Mouse (Mus musculus) intestine, embryonic 15.5 days (tissue): ENCODE results near the gene Frmd4b. TPM values are rescaled to one million over a fixed set of nuclear protein-coding genes. Genes with fewer than 3 reads are reported as not detected.

Experiments used
- ATAC-seq: fragments of 200-750 bp; cut with Nextera tagmentation; 2 replicates; pipeline ENCODE4 v1.8.0; 2017; ENCODE audit warnings: moderate TSS enrichment, moderate library complexity
- H3K27ac ChIP-seq: fragments of 300-500 bp; sonication (generic); 2 replicates; pipeline ENCODE4 v1.5.1; 2015; ENCODE audit warnings: mild to moderate bottlenecking, inconsistent platforms
- H3K27me3 ChIP-seq: fragments of 300-500 bp; sonication (generic); replicated peaks from 2 replicates; pipeline ENCODE4 v1.6.1; 2015; ENCODE audit warnings: inconsistent platforms
- H3K36me3 ChIP-seq: fragments of 300-500 bp; sonication (generic); 2 replicates; pipeline ENCODE4 v1.6.1; 2015; ENCODE audit warnings: inconsistent platforms
- H3K4me1 ChIP-seq: fragments of 300-500 bp; sonication (generic); replicated peaks from 2 replicates; pipeline ENCODE4 v1.6.1; 2015; ENCODE audit warnings: inconsistent platforms
- H3K4me2 ChIP-seq: fragments of 300-500 bp; sonication (generic); replicated peaks from 2 replicates; pipeline ENCODE4 v1.6.1; 2015; ENCODE audit warnings: mild to moderate bottlenecking, inconsistent platforms
- H3K4me3 ChIP-seq: fragments of 300-500 bp; sonication (generic); replicated peaks from 2 replicates; pipeline ENCODE4 v1.5.1; 2015; ENCODE audit warnings: inconsistent platforms
- H3K9ac ChIP-seq: fragments of 300-500 bp; sonication (generic); 2 replicates; pipeline ENCODE4 v1.6.1; 2015; ENCODE audit warnings: inconsistent platforms
- H3K9me3 ChIP-seq: fragments of 300-500 bp; sonication (generic); 2 replicates; pipeline ENCODE4 v1.6.1; 2016; ENCODE audit warnings: inconsistent platforms
- WGBS: fragments of 180-500 bp; shearing (Covaris S2); methylation state at CpG from one replicate; pipeline ENCODE4 v1.1.7; 2015; 5-methylcytosine and 5-hydroxymethylcytosine counted together
- polyA plus RNA-seq: library from polyadenylated mRNA; unstranded; fragments of >200 nt; fragmentation: Nextera tagmentation; extraction: Ambion mirVana; gene quantifications from 2 replicates; pipeline ENCODE4 v1.2.1, GENCODE M21; 2015

The Frmd4b gene
- polyA plus RNA-seq, 1 experiment from 2014 or later: 11.1 TPM

GRCm38 (mm10) chr6:97516941-97517340 lies 100.4 kb downstream of the Frmd4b start:
- Histone ChIP-seq H3K9me3 (no peaks in the 10 kb centered on the region), H3K9ac (no peak overlapping the region), H3K36me3 (no peaks in the 10 kb centered on the region), H3K27ac (no peak overlapping the region), H3K4me2 (no peak overlapping the region), H3K27me3 (no peaks in the 10 kb centered on the region), H3K4me3 (no peak overlapping the region), H3K4me1 (peaks cover 10% of the 10 kb centered on the region)
- no peak for ATAC-seq
- WGBS: 76% methylated on average over 5 of the region's 5 CpGs

GRCm38 (mm10) chr6:97510771-97511170 lies 106.6 kb downstream of the Frmd4b start:
- Histone ChIP-seq H3K27me3 (no peaks in the 10 kb centered on the region), H3K27ac (no peak overlapping the region), H3K4me3 (no peak overlapping the region), H3K36me3 (no peaks in the 10 kb centered on the region), H3K4me2 (no peak overlapping the region), H3K4me1 (0 out of 2 replicates have a peak, but pooled peaks cover 4% of the 10 kb centered on the region), H3K9ac (no peak overlapping the region), H3K9me3 (no peaks in the 10 kb centered on the region)
- ATAC-seq: no peak
- 51% methylated on average over 8 of the region's 8 CpGs for WGBS

DNA sequence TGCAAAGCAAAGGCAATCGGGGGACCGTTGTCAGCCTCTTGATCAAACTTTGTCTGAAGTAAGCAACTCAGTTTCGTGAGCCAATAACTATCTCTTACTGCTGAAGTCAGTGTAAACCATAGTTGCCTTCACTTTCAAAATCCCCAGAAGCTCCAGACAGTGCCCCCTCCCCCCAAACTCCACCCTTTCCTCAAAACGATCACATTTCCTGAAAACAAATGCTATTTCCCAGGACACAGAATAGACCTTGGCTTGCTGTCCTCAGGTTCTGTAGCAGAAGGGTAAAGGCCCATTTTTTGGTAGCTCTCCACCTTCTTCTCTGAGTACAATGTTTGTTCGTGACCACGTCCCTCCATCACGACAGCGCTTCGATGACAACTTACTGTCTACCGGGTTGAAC lies 107.9 kb downstream of the Frmd4b start:
- ATAC-seq: no peak
- Histone ChIP-seq H3K9me3 (no peaks in the 10 kb centered on the region), H3K36me3 (no peaks in the 10 kb centered on the region), H3K4me2 (no peak overlapping the region), H3K4me1 (0 out of 2 replicates have a peak, but pooled peaks cover 4% of the 10 kb centered on the region), H3K27me3 (no peaks in the 10 kb centered on the region), H3K27ac (no peak overlapping the region), H3K9ac (no peak overlapping the region), H3K4me3 (no peak overlapping the region)
- WGBS: 81% methylated on average over 10 of the region's 10 CpGs

GRCm38 (mm10) chr6:97508480-97508879 lies 108.9 kb downstream of the Frmd4b start:
- no peak overlapping the region for H3K4me3 ChIP-seq
- H3K27me3 ChIP-seq: no peaks in the 10 kb centered on the region
- no peak overlapping the region for H3K4me2 ChIP-seq
- H3K27ac ChIP-seq: no peak overlapping the region
- 77% methylated on average over 6 of the region's 6 CpGs for WGBS
- H3K4me1 ChIP-seq: 0 out of 2 replicates have a peak, but pooled peaks cover 4% of the 10 kb centered on the region
- ATAC-seq: no peak
- H3K9ac ChIP-seq: no peak overlapping the region
- H3K36me3 ChIP-seq: no peaks in the 10 kb centered on the region
- no peaks in the 10 kb centered on the region for H3K9me3 ChIP-seq

- H3K27ac ChIP-seq: no peak overlapping the region
- no peak for ATAC-seq
- no peaks in the 10 kb centered on the region for H3K9me3 ChIP-seq
- H3K9ac ChIP-seq: no peak overlapping the region
- H3K27me3 ChIP-seq: no peaks in the 10 kb centered on the region
- no peaks in the 10 kb centered on the region for H3K36me3 ChIP-seq
- H3K4me2 ChIP-seq: no peak overlapping the region
- WGBS: 92% methylated on average over 3 of the region's 3 CpGs
- H3K4me3 ChIP-seq: no peak overlapping the region
- 0 out of 2 replicates have a peak, but pooled peaks cover 4% of the 10 kb centered on the region for H3K4me1 ChIP-seq
Observed at GRCm38 (mm10) chr6:97507893-97508292, 109.4 kb downstream of the Frmd4b start.

DNA sequence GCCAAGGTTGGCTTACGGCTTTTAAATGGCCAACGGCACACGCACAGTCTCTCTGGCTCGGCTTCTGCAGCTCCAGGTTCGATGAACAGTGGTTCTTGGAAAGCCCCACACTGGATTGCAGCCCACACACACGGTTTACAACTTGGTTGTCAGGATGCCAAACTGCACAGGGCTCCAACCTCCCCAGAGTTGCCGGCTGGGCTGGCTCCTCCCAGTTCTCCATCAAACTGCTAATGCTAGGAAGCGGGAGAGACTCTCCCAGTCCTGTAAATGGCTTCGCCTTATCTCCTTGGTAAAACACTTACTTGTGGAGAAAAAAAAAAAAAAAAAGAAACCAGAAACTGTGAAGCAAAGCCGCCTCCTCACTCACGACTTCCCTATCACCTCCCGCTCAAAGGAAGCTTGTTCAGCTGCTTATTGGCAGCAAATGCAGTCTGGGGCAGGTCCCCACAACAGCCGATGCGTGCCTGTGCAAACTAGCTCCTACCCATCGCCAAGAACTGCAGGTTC lies 111.1 kb downstream of the Frmd4b start:
- Histone ChIP-seq H3K9me3 (no peaks in the 10 kb centered on the region), H3K36me3 (no peaks in the 10 kb centered on the region), H3K4me3 (no peak overlapping the region), H3K4me2 (peak overlapping the region; percentile 41), H3K4me1 (0 out of 2 replicates have a peak, but pooled peaks cover 4% of the 10 kb centered on the region), H3K27ac (no peak overlapping the region), H3K27me3 (no peaks in the 10 kb centered on the region), H3K9ac (no peak overlapping the region)
- WGBS: 17% methylated on average over 15 of the region's 15 CpGs
- ATAC-seq: peak; percentile 82

GRCm38 (mm10) chr6:97504673-97505072 lies 112.7 kb downstream of the Frmd4b start:
- Histone ChIP-seq H3K4me2 (no peak overlapping the region), H3K9me3 (no peaks in the 10 kb centered on the region), H3K27me3 (no peaks in the 10 kb centered on the region), H3K4me1 (0 out of 2 replicates have a peak, but pooled peaks cover 4% of the 10 kb centered on the region), H3K27ac (no peak overlapping the region), H3K4me3 (no peak overlapping the region), H3K9ac (no peak overlapping the region), H3K36me3 (no peaks in the 10 kb centered on the region)
- no peak for ATAC-seq
- 79% methylated on average over 5 of the region's 5 CpGs for WGBS

- Histone ChIP-seq H3K27ac (no peak overlapping the region), H3K4me2 (no peak overlapping the region), H3K36me3 (no peaks in the 10 kb centered on the region), H3K4me1 (no peaks in the 10 kb centered on the region), H3K9me3 (no peaks in the 10 kb centered on the region), H3K27me3 (no peaks in the 10 kb centered on the region), H3K9ac (no peak overlapping the region), H3K4me3 (no peak overlapping the region)
- WGBS: 86% methylated on average over 7 of the region's 7 CpGs
- ATAC-seq: no peak
Observed at GRCm38 (mm10) chr6:97501000-97501399, 116.3 kb downstream of the Frmd4b start.

GRCm38 (mm10) chr6:97500246-97500645 lies 117.1 kb downstream of the Frmd4b start:
- Histone ChIP-seq H3K4me2 (no peak overlapping the region), H3K36me3 (no peaks in the 10 kb centered on the region), H3K27me3 (no peaks in the 10 kb centered on the region), H3K4me3 (no peak overlapping the region), H3K4me1 (no peaks in the 10 kb centered on the region), H3K9me3 (no peaks in the 10 kb centered on the region), H3K9ac (no peak overlapping the region), H3K27ac (no peak overlapping the region)
- ATAC-seq: no peak
- 84% methylated on average over 6 of the region's 6 CpGs for WGBS

- no peak overlapping the region for H3K27ac ChIP-seq
- no peaks in the 10 kb centered on the region for H3K27me3 ChIP-seq
- H3K9me3 ChIP-seq: no peaks in the 10 kb centered on the region
- WGBS: 77% methylated on average over 1 of the region's 1 CpGs
- no peaks in the 10 kb centered on the region for H3K4me1 ChIP-seq
- no peak overlapping the region for H3K9ac ChIP-seq
- no peaks in the 10 kb centered on the region for H3K36me3 ChIP-seq
- ATAC-seq: no peak
- H3K4me2 ChIP-seq: no peak overlapping the region
- no peak overlapping the region for H3K4me3 ChIP-seq
Observed at GRCm38 (mm10) chr6:97496002-97496401, 121.3 kb downstream of the Frmd4b start.

- WGBS: 85% methylated on average over 5 of the region's 5 CpGs
- Histone ChIP-seq H3K9me3 (no peaks in the 10 kb centered on the region), H3K9ac (no peak overlapping the region), H3K27me3 (no peaks in the 10 kb centered on the region), H3K4me1 (peaks cover 12% of the 10 kb centered on the region), H3K4me2 (no peak overlapping the region), H3K36me3 (no peaks in the 10 kb centered on the region), H3K27ac (no peak overlapping the region), H3K4me3 (no peak overlapping the region)
- no peak for ATAC-seq
Observed at GRCm38 (mm10) chr6:97491065-97491464, 126.3 kb downstream of the Frmd4b start.

DNA sequence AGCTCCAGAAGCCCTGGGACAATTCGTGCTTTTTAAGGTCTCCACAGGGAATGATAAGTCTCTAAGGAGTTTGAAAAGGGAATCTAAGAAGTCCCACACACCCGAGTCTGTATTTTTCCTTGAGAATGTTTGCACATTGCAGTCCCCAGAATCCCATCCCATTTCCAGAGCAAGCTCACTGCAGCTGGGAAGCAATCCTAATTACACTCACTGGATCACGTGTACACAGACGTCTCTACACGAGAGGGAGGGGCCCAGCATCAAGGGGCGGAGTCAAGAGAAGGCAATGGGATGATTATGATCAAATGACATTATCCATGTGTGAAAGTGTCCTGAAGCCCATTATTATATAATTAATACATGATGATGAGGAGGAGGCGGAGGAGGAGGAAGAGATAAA lies 128.5 kb downstream of the Frmd4b start:
- no peaks in the 10 kb centered on the region for H3K36me3 ChIP-seq
- no peak overlapping the region for H3K9ac ChIP-seq
- no peak overlapping the region for H3K27ac ChIP-seq
- peaks cover 12% of the 10 kb centered on the region for H3K4me1 ChIP-seq
- no peaks in the 10 kb centered on the region for H3K9me3 ChIP-seq
- 34% methylated on average over 7 of the region's 7 CpGs for WGBS
- no peak overlapping the region for H3K4me3 ChIP-seq
- no peak overlapping the region for H3K4me2 ChIP-seq
- ATAC-seq: no peak
- H3K27me3 ChIP-seq: no peaks in the 10 kb centered on the region

- H3K36me3 ChIP-seq: no peaks in the 10 kb centered on the region
- H3K9me3 ChIP-seq: no peaks in the 10 kb centered on the region
- H3K4me2 ChIP-seq: peak overlapping the region; percentile 99
- WGBS: 26% methylated on average over 8 of the region's 8 CpGs
- no peak for ATAC-seq
- H3K9ac ChIP-seq: no peak overlapping the region
- no peak overlapping the region for H3K27ac ChIP-seq
- H3K4me3 ChIP-seq: no peak overlapping the region
- H3K4me1 ChIP-seq: peaks cover 12% of the 10 kb centered on the region
- no peaks in the 10 kb centered on the region for H3K27me3 ChIP-seq
Observed at GRCm38 (mm10) chr6:97488280-97488679, 129.1 kb downstream of the Frmd4b start.
